ENCODE assay signal across 9 mouse cellular contexts in the genomic region with DNA sequence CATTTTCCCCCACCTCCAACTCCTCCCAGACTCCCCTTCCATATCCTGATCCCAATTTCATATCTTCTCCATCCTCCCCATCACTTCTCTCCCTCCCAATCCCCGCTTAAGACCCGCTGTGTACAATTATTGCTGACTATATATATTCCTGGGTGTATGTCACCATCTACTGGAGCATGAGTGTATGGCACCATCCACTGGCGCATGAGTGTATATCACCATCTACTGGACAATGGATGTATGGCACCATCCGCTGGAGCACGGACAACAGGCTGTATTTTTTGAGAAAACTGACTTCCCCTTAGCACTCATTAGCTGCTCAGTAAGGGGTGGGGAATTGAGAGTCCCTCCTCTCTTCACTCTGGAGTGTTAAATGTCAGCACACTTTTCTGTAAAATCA. TPM values are rescaled to one million over a fixed set of nuclear protein-coding genes. Genes with fewer than 3 reads are reported as not detected.
DNase-seq lines count a peak whose midpoint lies in the region; ATAC-seq and TF ChIP-seq lines count a peak whose summit lies in the region.
"Had no signal": no experiment of that assay in that cellular context is flagged by ENCODE, and none has a peak within 500 bp of the region (broad histone marks: within the 10 kb centered on the region; RNA-seq: fewer than 3 reads in every experiment).

No protein-coding gene starts in this region.

- dilution Hi-C loops in CH12.LX (cut with MboI; ENCODE audit: extremely low pct_ligation_motif_present, extremely low pct_unique_long_range_greater_than_20kb, low sequenced_read_pairs), result no loop called here

- WGBS in forebrain, embryonic 12.5 days, result 12% methylated on average over 5 of the region's 5 CpGs
- WGBS in liver, embryonic 16.5 days (ENCODE audit: insufficient replicate concordance), result 4% methylated on average over 5 of the region's 5 CpGs
- WGBS in neural tube, embryonic 13.5 days, result 2% methylated on average over 5 of the region's 5 CpGs

- TF ChIP-seq POLR2A in CH12.LX (IDR thresholded peaks at IDR 0.05; ENCODE audit: low read depth, low read length), result no peak

- no peaks in the 10 kb centered on the region for H3K36me3 ChIP-seq in CH12.LX (replicated peaks in 1 of 2; ENCODE audit: control insufficient read depth in 1 of 2, insufficient read depth in 1 of 2, low read length in 1 of 2)
- H3K36me3 ChIP-seq in forebrain, embryonic 12.5 days (replicated peaks), result no peaks in the 10 kb centered on the region
- no peaks in the 10 kb centered on the region for H3K36me3 ChIP-seq in liver, embryonic 16.5 days (ENCODE audit: control insufficient read depth, insufficient read depth)
- H3K36me3 ChIP-seq in neural tube, embryonic 13.5 days, result no peaks in the 10 kb centered on the region

- in situ Hi-C loops in CH12.LX (cut with MboI; ENCODE audit: low pct_ligation_motif_present, low pct_unique_long_range_greater_than_20kb, low sequenced_read_pairs), result no loop called here

- no peak overlapping the region for H3K4me2 ChIP-seq in CH12.LX (ENCODE audit: insufficient read depth, low read depth, poor library complexity, severe bottlenecking)
- H3K4me2 ChIP-seq in forebrain, embryonic 12.5 days, result no peak overlapping the region
- H3K4me2 ChIP-seq in liver, embryonic 16.5 days (ENCODE audit: low read depth, low read length), result no peak overlapping the region
- no peak overlapping the region for H3K4me2 ChIP-seq in neural tube, embryonic 13.5 days

- peak; percentile 90 for DNase-seq in CH12.LX (ENCODE audit: extremely low read depth)
- DNase-seq in c-Kit-negative CD71-positive TER-119-positive erythroid progenitor cells, embryonic 14.5 days (ENCODE audit: low read depth, low spot score), result peak; percentile 1
- DNase-seq in heart, postnatal 10 days, result peak; percentile 71 to 79
- peak; percentile 69 to 78 for DNase-seq in kidney, postnatal 36 days
- DNase-seq in telencephalon, adult 2 months (ENCODE audit: low read depth, low spot score), result peak; percentile 39

- intact Hi-C loops in heart, postnatal 10 days (cut with DNase I), result no loop called here

- no peak overlapping the region for H3K9ac ChIP-seq in CH12.LX (ENCODE audit: insufficient read depth, low read depth)
- no peak overlapping the region for H3K9ac ChIP-seq in forebrain, embryonic 12.5 days
- no peak overlapping the region for H3K9ac ChIP-seq in liver, embryonic 16.5 days (ENCODE audit: low read depth, low read length)
- H3K9ac ChIP-seq in neural tube, embryonic 13.5 days, result no peak overlapping the region

- TF ChIP-seq EP300 in CH12.LX (IDR thresholded peaks at IDR 0.05; ENCODE audit: low read length), result no peak

- no peak overlapping the region for H3K4me3 ChIP-seq in CH12.LX (replicated peaks in 1 of 3; ENCODE audit: low read depth in 2 of 3, low read length in 2 of 3, poor library complexity in 1 of 3)
- H3K4me3 ChIP-seq in forebrain, embryonic 12.5 days (replicated peaks), result no peak overlapping the region
- H3K4me3 ChIP-seq in liver, embryonic 16.5 days (ENCODE audit: low read depth, low read length), result no peak overlapping the region
- H3K4me3 ChIP-seq in neural tube, embryonic 13.5 days, result no peak overlapping the region
- H3K4me3 ChIP-seq: erythroblast, embryonic 14.5 days had no signal

- no peaks in the 10 kb centered on the region for H3K27me3 ChIP-seq in CH12.LX (replicated peaks)
- H3K27me3 ChIP-seq in forebrain, embryonic 12.5 days, result no peaks in the 10 kb centered on the region
- no peaks in the 10 kb centered on the region for H3K27me3 ChIP-seq in liver, embryonic 16.5 days (ENCODE audit: control insufficient read depth, insufficient read depth, low read depth, low read length)
- H3K27me3 ChIP-seq in neural tube, embryonic 13.5 days, result no peaks in the 10 kb centered on the region

- ATAC-seq in forebrain, embryonic 12.5 days (ENCODE audit: low FRiP score), result peak; percentile 81
- peak; percentile 67 for ATAC-seq in liver, embryonic 16.5 days (ENCODE audit: low read depth)
- peak; percentile 77; the same call in 1 of the 2 replicates for ATAC-seq in neural tube, embryonic 13.5 days (ENCODE audit: low read depth)

- H3K4me1 ChIP-seq in CH12.LX (ENCODE audit: control insufficient read depth in 1 of 2, insufficient read depth in 2 of 2), result peaks cover 0 to 14% of the 10 kb centered on the region in 2 experiments; a peak in 1 of 4 replicates
- H3K4me1 ChIP-seq in forebrain, embryonic 12.5 days, result no peaks in the 10 kb centered on the region
- no peaks in the 10 kb centered on the region for H3K4me1 ChIP-seq in liver, embryonic 16.5 days (ENCODE audit: control insufficient read depth, low read depth, low read length)
- no peaks in the 10 kb centered on the region for H3K4me1 ChIP-seq in neural tube, embryonic 13.5 days (replicated peaks)

- TF ChIP-seq CTCF in CH12.LX (conservative IDR thresholded peaks at IDR 0.05 in 1 of 2, IDR thresholded peaks at IDR 0.05 in 1 of 2; ENCODE audit: low read depth in 2 of 2, low read length in 2 of 2), result peak; percentile 99 to 100

- no peaks in the 10 kb centered on the region for H3K79me2 ChIP-seq in CH12.LX (replicated peaks; ENCODE audit: control insufficient read depth, extremely low read depth, insufficient read depth, poor library complexity, severe bottlenecking)

- no peak overlapping the region for H3K27ac ChIP-seq in CH12.LX (ENCODE audit: insufficient read depth, low read depth)
- no peak overlapping the region for H3K27ac ChIP-seq in forebrain, embryonic 12.5 days
- no peak overlapping the region for H3K27ac ChIP-seq in liver, embryonic 16.5 days (ENCODE audit: low read length)
- H3K27ac ChIP-seq in neural tube, embryonic 13.5 days (replicated peaks), result no peak overlapping the region

- no peaks in the 10 kb centered on the region for H3K9me3 ChIP-seq in CH12.LX (replicated peaks; ENCODE audit: low read length)
- no peaks in the 10 kb centered on the region for H3K9me3 ChIP-seq in forebrain, embryonic 12.5 days
- H3K9me3 ChIP-seq in liver, embryonic 16.5 days (replicated peaks; ENCODE audit: control insufficient read depth, low read length), result no peaks in the 10 kb centered on the region
- no peaks in the 10 kb centered on the region for H3K9me3 ChIP-seq in neural tube, embryonic 13.5 days

- no peak; the same call in none of the 2 replicates for TF ChIP-seq RAD21 in CH12.LX (IDR thresholded peaks at IDR 0.05; ENCODE audit: low read depth, low read length)

TF ChIP-seq in CH12.LX, 34 proteins besides CTCF, POLR2A, EP300 and RAD21 (continues in another document):
- TF ChIP-seq ZMIZ1 (IDR thresholded peaks at IDR 0.05; ENCODE audit: low read depth, low read length) (no peak), RCOR1 (conservative IDR thresholded peaks at IDR 0.05; ENCODE audit: low read depth, low read length) (no peak), CHD1 (IDR thresholded peaks at IDR 0.05; ENCODE audit: low read depth, low read length) (no peak), MXI1 (IDR thresholded peaks at IDR 0.05; ENCODE audit: low read depth, low read length) (no peak), SMC3 (IDR thresholded peaks at IDR 0.05; ENCODE audit: low read depth, low read length) (peak; percentile 95), BHLHE40 (IDR thresholded peaks at IDR 0.05; ENCODE audit: low read depth, low read length) (no peak), IRF4 (IDR thresholded peaks at IDR 0.05; ENCODE audit: low read depth, low read length) (peak; percentile 24; the same call in 1 of the 2 replicates), GABPA (IDR thresholded peaks at IDR 0.05; ENCODE audit: insufficient replicate concordance, low read depth, low read length) (no peak), JUND (conservative IDR thresholded peaks at IDR 0.05; ENCODE audit: low read depth, low read length) (0 out of 2 replicates have a peak, but pooled peaks have one; percentile 38), TBP (conservative IDR thresholded peaks at IDR 0.05; ENCODE audit: low read depth, low read length) (no peak), ZKSCAN1 (IDR thresholded peaks at IDR 0.05; ENCODE audit: borderline replicate concordance, low read depth, low read length) (no peak), MEF2A (IDR thresholded peaks at IDR 0.05; ENCODE audit: borderline replicate concordance, low read depth, low read length) (no peak), TCF12 (IDR thresholded peaks at IDR 0.05; ENCODE audit: low read depth, low read length) (peak; percentile 27; the same call in 1 of the 2 replicates), ZC3H11A (IDR thresholded peaks at IDR 0.05; ENCODE audit: low read depth, low read length) (peak; percentile 61), MAZ (IDR thresholded peaks at IDR 0.05; ENCODE audit: low read depth, low read length) (no peak), ELF1 (IDR thresholded peaks at IDR 0.05; ENCODE audit: low read depth, low read length) (no peak), UBTF (IDR thresholded peaks at IDR 0.05; ENCODE audit: low read depth, low read length) (no peak), NELFE (IDR thresholded peaks at IDR 0.05; ENCODE audit: low read depth, low read length) (peak; percentile 87; the same call in 1 of the 2 replicates)

RNA-seq across cellular contexts. Expression of a gene that starts 48.0 kb away (rescaled TPM):
- total RNA-seq in CH12.LX (2012; rRNA removed) (3.7 and 4.1 TPM in 2 replicates), CH12.LX (2014; rRNA removed) (20.0 and 26.2 TPM in 2 replicates)
- 7.5 and 8.2 TPM in 2 replicates for polyA plus RNA-seq in CH12.LX (2012; ENCODE audit: insufficient read length, low read depth)
- polyA plus RNA-seq in forebrain, embryonic 12.5 days (2016; fragmentation: Nextera tagmentation; extraction: Ambion mirVana), result 0.36 and 0.66 TPM in 2 replicates
- total RNA-seq in heart, postnatal 10 days (2021), result 10 to 100 TPM; 11.2 to 12.3 TPM
- 3.6 and 4.0 TPM in 2 replicates for polyA plus RNA-seq in liver, embryonic 16.5 days (2015; fragmentation: Nextera tagmentation; extraction: Ambion mirVana)
- 0.78 and 1.2 TPM in 2 replicates for polyA plus RNA-seq in neural tube, embryonic 13.5 days (2015; fragmentation: Nextera tagmentation; extraction: Ambion mirVana)
- polyA plus RNA-seq: erythroblast, embryonic 14.5 days had no signal

RNA-seq across cellular contexts. Expression of a gene that starts 50.7 kb away (rescaled TPM):
- total RNA-seq in CH12.LX (2012; rRNA removed) (12.8 and 13.3 TPM in 2 replicates), CH12.LX (2014; rRNA removed) (50.7 TPM in 2 replicates)
- 28.7 and 37.4 TPM in 2 replicates for polyA plus RNA-seq in CH12.LX (2012; ENCODE audit: insufficient read length, low read depth)
- polyA plus RNA-seq in forebrain, embryonic 12.5 days (2016; fragmentation: Nextera tagmentation; extraction: Ambion mirVana), result 2.3 and 2.7 TPM in 2 replicates
- under 1 TPM; 0.12 to 0.17 TPM for total RNA-seq in heart, postnatal 10 days (2021)
- 0.05 and 0.35 TPM in 2 replicates for polyA plus RNA-seq in liver, embryonic 16.5 days (2015; fragmentation: Nextera tagmentation; extraction: Ambion mirVana)
- polyA plus RNA-seq in neural tube, embryonic 13.5 days (2015; fragmentation: Nextera tagmentation; extraction: Ambion mirVana), result 0.40 and 0.79 TPM in 2 replicates
- polyA plus RNA-seq: erythroblast, embryonic 14.5 days had no signal

RNA-seq across cellular contexts. Expression of a gene that starts 50.8 kb away (rescaled TPM):
- total RNA-seq in CH12.LX (2012; rRNA removed), result 17.0 and 22.3 TPM in 2 replicates
- total RNA-seq in CH12.LX (2014; rRNA removed), result 39.1 and 45.3 TPM in 2 replicates
- polyA plus RNA-seq in CH12.LX (2012; ENCODE audit: insufficient read length, low read depth), result 19.5 and 19.6 TPM in 2 replicates
- 47.1 and 48.1 TPM in 2 replicates for polyA plus RNA-seq in forebrain, embryonic 12.5 days (2016; fragmentation: Nextera tagmentation; extraction: Ambion mirVana)
- 10 to 100 TPM; 18.0 to 18.2 TPM for total RNA-seq in heart, postnatal 10 days (2021)
- 8.6 and 10.2 TPM in 2 replicates for polyA plus RNA-seq in liver, embryonic 16.5 days (2015; fragmentation: Nextera tagmentation; extraction: Ambion mirVana)
- polyA plus RNA-seq in neural tube, embryonic 13.5 days (2015; fragmentation: Nextera tagmentation; extraction: Ambion mirVana), result 46.5 and 48.7 TPM in 2 replicates

Comparison
In these comparisons a context has a peak if more than half of its experiments do, and no peak if none do; other contexts are left out.
1. DNase-seq: peak in every context shown above with its lines; median percentile 90 in CH12.LX; 75 in heart, postnatal 10 days; 74 in kidney, postnatal 36 days; 39 in telencephalon, adult 2 months; 1 in c-Kit-negative CD71-positive TER-119-positive erythroid progenitor cells, embryonic 14.5 days.